Mouse (Mus musculus) G1E (cell line): ENCODE results near the gene Bzw1. TPM values are rescaled to one million over a fixed set of nuclear protein-coding genes. Genes with fewer than 3 reads are reported as not detected.
"Not testable (repeated sequence)": the region's sequence is repeated elsewhere in the genome, so short reads cannot be mapped to it uniquely, and the experiment has no call there.

Experiments used
- ATAC-seq: 2 replicates; pipeline ENCODE4 v1.8.0; 2016; ENCODE audit warnings: mild to moderate bottlenecking; ENCODE audit not compliant: insufficient number of reproducible peaks, poor library complexity, low FRiP score, severe bottlenecking; ENCODE audit errors: extremely low read depth
- DNase-seq: peaks from one replicate; pipeline ENCODE4 v3.0.0; 2012; ENCODE audit warnings: low spot score
- H3K27me3 ChIP-seq: 2 replicates; pipeline ENCODE4 v1.6.1; 2012; ENCODE audit warnings: mild to moderate bottlenecking, low read length, inconsistent platforms; ENCODE audit not compliant: insufficient read depth
- H3K36me3 ChIP-seq: replicated peaks from 2 replicates; pipeline ENCODE3; 2012; ENCODE audit warnings: mild to moderate bottlenecking, inconsistent platforms
- H3K4me1 ChIP-seq: 2 replicates; pipeline ENCODE4 v1.6.1; 2012; ENCODE audit warnings: low read depth, low read length, inconsistent platforms, mixed read lengths; ENCODE audit not compliant: insufficient read depth
- H3K4me3 ChIP-seq: 2 replicates; pipeline ENCODE4 v1.5.1; 2012; ENCODE audit warnings: low read depth, mild to moderate bottlenecking, inconsistent platforms, low read length, moderate library complexity, mixed read lengths
- H3K9me3 ChIP-seq: replicated peaks from 2 replicates; pipeline ENCODE4 v1.6.1; 2012; ENCODE audit warnings: inconsistent platforms
- CTCF ChIP-seq: IDR thresholded peaks from 2 replicates; pipeline ENCODE4 v1.5.1; 2012; ENCODE audit warnings: low read depth, low read length, inconsistent platforms, mixed read lengths
- GATA1 ChIP-seq: IDR thresholded peaks from 2 replicates; pipeline ENCODE4 v1.6.1; 2012; ENCODE audit warnings: borderline replicate concordance, low read length, inconsistent platforms, mixed read lengths
- GATA2 ChIP-seq: IDR thresholded peaks from 2 replicates; pipeline ENCODE4 v1.6.1; 2012; ENCODE audit warnings: low read depth, low read length, inconsistent platforms, borderline replicate concordance
- POLR2AphosphoS5 ChIP-seq: IDR thresholded peaks from 2 replicates; pipeline ENCODE4 v1.6.1; 2012; ENCODE audit warnings: low read depth, low read length, inconsistent platforms; ENCODE audit not compliant: insufficient replicate concordance
- TAL1 ChIP-seq: conservative IDR thresholded peaks from 2 replicates; pipeline ENCODE4 v1.6.1; 2012; ENCODE audit warnings: low read depth, low read length, inconsistent platforms, mixed read lengths
- polyA plus RNA-seq: library from polyadenylated mRNA; stranded (reverse); fragments of >175 nt; gene quantifications from 2 replicates; pipeline ENCODE4 v1.2.3, GENCODE M21; 2012
- total RNA-seq, 2 experiments: library from RNA; stranded (forward) in 1 of 2; stranded (reverse) in 1 of 2; fragments of 200-1000 nt in 1 of 2; fragments of >200 nt in 1 of 2; fragmentation: Nextera tagmentation in 1 of 2; gene quantifications; 2 replicates each; pipeline ENCODE4 v1.2.3; 2014 to 2017

Bzw1 gene
- total and polyA plus RNA-seq, 3 experiments: 23.4 to 664 (median 507) TPM

GRCm38 (mm10) chr1:58374266-58374665, 18.4 kb upstream of the Bzw1 start:
- not testable (repeated sequence) for DNase-seq, H3K27me3 ChIP-seq, ATAC-seq, H3K36me3 ChIP-seq, H3K9me3 ChIP-seq, H3K4me3 ChIP-seq
- TF ChIP-seq TAL1: 0 out of 2 replicates have a peak, but pooled peaks have one; percentile 7
- H3K4me1 ChIP-seq: peaks cover 62% of the 10 kb centered on the region

- Histone ChIP-seq H3K4me3 (peak overlapping the region; percentile 25; the same call in 1 of the 2 replicates), H3K9me3 (no peaks in the 10 kb centered on the region), H3K27me3 (no peaks in the 10 kb centered on the region), H3K36me3 (peaks cover 2% of the 10 kb centered on the region), H3K4me1 (peaks cover 62% of the 10 kb centered on the region)
- ATAC-seq: peak; percentile 55
- DNase-seq: no peak
- TF ChIP-seq TAL1: no peak
- no peak for TF ChIP-seq CTCF
- TF ChIP-seq GATA2: no peak
Observed at GRCm38 (mm10) chr1:58375574-58376147, 17.0 kb upstream of the Bzw1 start.

- TF ChIP-seq CTCF: no peak
- peaks cover 16% of the 10 kb centered on the region for H3K4me1 ChIP-seq
- no peak for ATAC-seq
Observed at GRCm38 (mm10) chr1:58382586-58383281, 10.0 kb upstream of the Bzw1 start.

GRCm38 (mm10) chr1:58391421-58392267, 1.1 kb upstream of the Bzw1 start:
- H3K27me3 ChIP-seq: no peaks in the 10 kb centered on the region
- peaks cover 44% of the 10 kb centered on the region for H3K4me1 ChIP-seq
- peak overlapping the region; percentile 70 for H3K4me3 ChIP-seq
- H3K9me3 ChIP-seq: no peaks in the 10 kb centered on the region
- peak; percentile 58 for DNase-seq
- no peak for TF ChIP-seq POLR2AphosphoS5
- no peak for TF ChIP-seq GATA1
- TF ChIP-seq TAL1: no peak
- H3K36me3 ChIP-seq: peaks cover 63% of the 10 kb centered on the region
- ATAC-seq: peak; percentile 32; the same call in 1 of the 2 replicates

More at GRCm38 (mm10) chr1:58382586-58383281, 10.0 kb upstream of the Bzw1 start:
- peaks cover 20% of the 10 kb centered on the region for H3K36me3 ChIP-seq
- H3K27me3 ChIP-seq: no peaks in the 10 kb centered on the region
- no peak overlapping the region for H3K4me3 ChIP-seq
- no peaks in the 10 kb centered on the region for H3K9me3 ChIP-seq
- no peak for DNase-seq

- Histone ChIP-seq H3K27me3 (no peaks in the 10 kb centered on the region), H3K36me3 (peaks cover 63% of the 10 kb centered on the region), H3K4me3 (peak overlapping the region; percentile 70), H3K4me1 (peaks cover 50% of the 10 kb centered on the region), H3K9me3 (no peaks in the 10 kb centered on the region)
- DNase-seq (no peak), ATAC-seq (no peak)
- TF ChIP-seq POLR2AphosphoS5 (no peak), GATA2 (no peak), CTCF (no peak), GATA1 (no peak), TAL1 (no peak)
Observed at GRCm38 (mm10) chr1:58392268-58392651, 438 bp upstream of the Bzw1 start.

- Histone ChIP-seq H3K4me1 (peaks cover 59% of the 10 kb centered on the region), H3K36me3 (peaks cover 64% of the 10 kb centered on the region), H3K27me3 (no peaks in the 10 kb centered on the region), H3K4me3 (peak overlapping the region; percentile 88), H3K9me3 (no peaks in the 10 kb centered on the region)
- ATAC-seq (peak; percentile 55; the same call in 1 of the 2 replicates), DNase-seq (peak; percentile 54)
- TF ChIP-seq CTCF (no peak), GATA1 (no peak), POLR2AphosphoS5 (no peak), GATA2 (no peak), TAL1 (no peak)
Observed at GRCm38 (mm10) chr1:58393284-58394195, 842 bp downstream of the Bzw1 start.
